Mouse (Mus musculus) thymus, postnatal 25 days (tissue): Measurements from ENCODE around the gene Cc2d1b.

Experiments
- DNase-seq: peaks from one replicate; pipeline ENCODE4 v3.0.0; 2022

The Cc2d1b gene

GRCm38 (mm10) chr4:108664407-108664806 lies 44.7 kb downstream of the Cc2d1b start:
- DNase-seq: no peak
